ENCODE assay signal across 8 mouse cellular contexts in the genomic region with DNA sequence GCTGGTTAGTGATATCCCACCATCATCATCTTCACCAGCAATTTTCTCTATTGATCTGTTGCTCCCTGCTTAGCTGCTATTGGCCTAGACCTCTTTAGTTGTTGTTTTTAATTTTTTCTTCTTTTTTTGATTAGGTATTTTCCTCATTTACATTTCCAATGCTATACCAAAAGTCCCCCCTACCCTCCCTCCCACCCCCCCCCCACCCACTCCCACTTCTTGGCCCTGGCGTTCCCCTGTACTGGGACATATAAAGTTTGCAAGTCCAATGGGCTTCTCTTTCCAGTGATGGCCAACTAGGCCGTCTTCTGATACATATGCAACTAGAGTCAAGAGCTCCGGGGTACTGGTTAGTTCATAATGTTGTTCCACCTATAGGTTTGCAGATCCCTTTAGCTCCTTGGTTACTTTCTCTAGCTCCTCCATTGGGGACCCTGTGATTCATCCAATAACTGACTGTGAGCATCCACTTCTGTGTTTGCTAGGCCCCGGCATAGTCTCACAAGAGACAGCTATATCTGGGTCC.
DNase-seq lines count a peak whose midpoint lies in the region; ATAC-seq and TF ChIP-seq lines count a peak whose summit lies in the region.
"Not testable (repeated sequence)": the region's sequence is repeated elsewhere in the genome, so short reads cannot be mapped to it uniquely, and the experiment has no call there.

No protein-coding gene starts in this region.

- peak; percentile 77 for ATAC-seq in forebrain, embryonic 12.5 days (ENCODE audit: low FRiP score)
- ATAC-seq in heart, embryonic 14.5 days (ENCODE audit: insufficient number of reproducible peaks, insufficient read depth, low FRiP score, low read depth), result 0 out of 2 replicates have a peak, but pooled peaks have one; percentile 69
- ATAC-seq in hindbrain, embryonic 15.5 days (ENCODE audit: low FRiP score, low read depth), result peak; percentile 72; the same call in 1 of the 2 replicates
- ATAC-seq in kidney, embryonic 15.5 days (replicated peaks; ENCODE audit: low FRiP score), result peak; percentile 78
- ATAC-seq in limb, embryonic 15.5 days (ENCODE audit: insufficient number of reproducible peaks, low FRiP score, low TSS enrichment, low read depth), result peak; percentile 87; the same call in 1 of the 2 replicates
- peak; percentile 78 for ATAC-seq in midbrain, embryonic 11.5 days (ENCODE audit: low FRiP score)
- peak; percentile 80 for ATAC-seq in neural tube, embryonic 11.5 days (ENCODE audit: insufficient read depth, low FRiP score, low TSS enrichment)
- 0 out of 2 replicates have a peak, but pooled peaks have one; percentile 60 for ATAC-seq in stomach, postnatal 0 days (ENCODE audit: low FRiP score, low TSS enrichment)

- not testable (repeated sequence) for TF ChIP-seq CTCF in stomach, postnatal 0 days (IDR thresholded peaks at IDR 0.05; ENCODE audit: low read depth)

- H3K27ac ChIP-seq in forebrain, embryonic 12.5 days; heart, embryonic 14.5 days (replicated peaks in 1 of 2; ENCODE audit: control insufficient read depth in 1 of 2, insufficient read depth in 1 of 2, low read depth in 2 of 2, low read length in 2 of 2); hindbrain, embryonic 15.5 days (replicated peaks); kidney, embryonic 15.5 days; limb, embryonic 15.5 days; midbrain, embryonic 11.5 days (ENCODE audit: low read depth, low read length); neural tube, embryonic 11.5 days (ENCODE audit: low read depth, low read length); stomach, postnatal 0 days (replicated peaks): not testable (repeated sequence)

- H3K4me3 ChIP-seq in forebrain, embryonic 12.5 days (replicated peaks); heart, embryonic 14.5 days (ENCODE audit: control insufficient read depth in 1 of 2, insufficient read depth in 1 of 2, low read depth in 1 of 2, low read length in 2 of 2); hindbrain, embryonic 15.5 days; kidney, embryonic 15.5 days (replicated peaks); limb, embryonic 15.5 days; midbrain, embryonic 11.5 days (ENCODE audit: low read depth, low read length); neural tube, embryonic 11.5 days (ENCODE audit: low read depth, low read length); stomach, postnatal 0 days (ENCODE audit: low read depth, low read length): not testable (repeated sequence)

- not testable (repeated sequence) for H3K27me3 ChIP-seq in forebrain, embryonic 12.5 days; heart, embryonic 14.5 days (ENCODE audit: control insufficient read depth, insufficient read depth, low read length); hindbrain, embryonic 15.5 days; kidney, embryonic 15.5 days; limb, embryonic 15.5 days; midbrain, embryonic 11.5 days (ENCODE audit: control insufficient read depth, insufficient read depth, low read length); neural tube, embryonic 11.5 days (ENCODE audit: control insufficient read depth, insufficient read depth, low read length); stomach, postnatal 0 days (ENCODE audit: control insufficient read depth, insufficient read depth, low read length)

- TF ChIP-seq EP300 in stomach, postnatal 0 days (optimal IDR thresholded peaks at IDR 0.05), result not testable (repeated sequence)

- not testable (repeated sequence) for H3K4me1 ChIP-seq in forebrain, embryonic 12.5 days; heart, embryonic 14.5 days (ENCODE audit: control insufficient read depth in 2 of 2, insufficient read depth in 2 of 2, low read length in 2 of 2); hindbrain, embryonic 15.5 days (replicated peaks); kidney, embryonic 15.5 days; limb, embryonic 15.5 days; midbrain, embryonic 11.5 days (ENCODE audit: control insufficient read depth, insufficient read depth, low read length); neural tube, embryonic 11.5 days (ENCODE audit: control insufficient read depth, insufficient read depth, low read length); stomach, postnatal 0 days (replicated peaks; ENCODE audit: control insufficient read depth, insufficient read depth)

- WGBS in forebrain, embryonic 12.5 days, result 90% methylated on average over 4 of the region's 4 CpGs
- WGBS in heart, embryonic 14.5 days, result 79% methylated on average over 4 of the region's 4 CpGs
- WGBS in hindbrain, embryonic 15.5 days, result 98% methylated on average over 4 of the region's 4 CpGs
- WGBS in kidney, embryonic 15.5 days, result 87% methylated on average over 4 of the region's 4 CpGs
- 92% methylated on average over 4 of the region's 4 CpGs for WGBS in limb, embryonic 15.5 days
- 86% methylated on average over 4 of the region's 4 CpGs for WGBS in midbrain, embryonic 11.5 days
- 83% methylated on average over 4 of the region's 4 CpGs for WGBS in neural tube, embryonic 11.5 days
- 95% methylated on average over 4 of the region's 4 CpGs for WGBS in stomach, postnatal 0 days

- not testable (repeated sequence) for H3K9ac ChIP-seq in forebrain, embryonic 12.5 days; heart, embryonic 14.5 days (ENCODE audit: low read length); hindbrain, embryonic 15.5 days; kidney, embryonic 15.5 days; limb, embryonic 15.5 days; midbrain, embryonic 11.5 days (ENCODE audit: low read length); neural tube, embryonic 11.5 days (ENCODE audit: low read length); stomach, postnatal 0 days (ENCODE audit: low read length)

- DNase-seq in midbrain, embryonic 11.5 days (ENCODE audit: low spot score, missing footprints); neural tube, embryonic 11.5 days (ENCODE audit: low spot score); stomach, postnatal 0 days (ENCODE audit: low spot score): not testable (repeated sequence)

- H3K4me2 ChIP-seq in forebrain, embryonic 12.5 days; heart, embryonic 14.5 days (ENCODE audit: low read length); hindbrain, embryonic 15.5 days; kidney, embryonic 15.5 days; limb, embryonic 15.5 days; midbrain, embryonic 11.5 days; neural tube, embryonic 11.5 days (ENCODE audit: low read depth); stomach, postnatal 0 days (replicated peaks; ENCODE audit: low read depth): not testable (repeated sequence)

- H3K36me3 ChIP-seq in forebrain, embryonic 12.5 days (replicated peaks); heart, embryonic 14.5 days (ENCODE audit: control insufficient read depth, insufficient read depth, low read length); hindbrain, embryonic 15.5 days; kidney, embryonic 15.5 days; limb, embryonic 15.5 days; midbrain, embryonic 11.5 days (ENCODE audit: control insufficient read depth, insufficient read depth, low read length); neural tube, embryonic 11.5 days (ENCODE audit: control insufficient read depth, insufficient read depth, low read length); stomach, postnatal 0 days (ENCODE audit: control insufficient read depth, insufficient read depth, low read length): not testable (repeated sequence)

- H3K9me3 ChIP-seq in forebrain, embryonic 12.5 days; heart, embryonic 14.5 days (ENCODE audit: control insufficient read depth, low read length); hindbrain, embryonic 15.5 days; kidney, embryonic 15.5 days (replicated peaks); limb, embryonic 15.5 days; midbrain, embryonic 11.5 days (ENCODE audit: control insufficient read depth, low read length); neural tube, embryonic 11.5 days (ENCODE audit: control insufficient read depth, low read length); stomach, postnatal 0 days (ENCODE audit: control insufficient read depth, low read length): not testable (repeated sequence)
